Mouse (Mus musculus) E14TG2a.4 (cell line): ENCODE results near the gene Tmem266.

Source experiments
- CTCF ChIP-seq: conservative IDR thresholded peaks from 2 replicates; pipeline ENCODE4 v1.5.1; 2014; ENCODE audit warnings: low read length
- NANOG ChIP-seq: IDR thresholded peaks from 2 replicates; pipeline ENCODE4 v1.6.1; 2014; ENCODE audit warnings: borderline replicate concordance, low read length, mixed read lengths

DNA sequence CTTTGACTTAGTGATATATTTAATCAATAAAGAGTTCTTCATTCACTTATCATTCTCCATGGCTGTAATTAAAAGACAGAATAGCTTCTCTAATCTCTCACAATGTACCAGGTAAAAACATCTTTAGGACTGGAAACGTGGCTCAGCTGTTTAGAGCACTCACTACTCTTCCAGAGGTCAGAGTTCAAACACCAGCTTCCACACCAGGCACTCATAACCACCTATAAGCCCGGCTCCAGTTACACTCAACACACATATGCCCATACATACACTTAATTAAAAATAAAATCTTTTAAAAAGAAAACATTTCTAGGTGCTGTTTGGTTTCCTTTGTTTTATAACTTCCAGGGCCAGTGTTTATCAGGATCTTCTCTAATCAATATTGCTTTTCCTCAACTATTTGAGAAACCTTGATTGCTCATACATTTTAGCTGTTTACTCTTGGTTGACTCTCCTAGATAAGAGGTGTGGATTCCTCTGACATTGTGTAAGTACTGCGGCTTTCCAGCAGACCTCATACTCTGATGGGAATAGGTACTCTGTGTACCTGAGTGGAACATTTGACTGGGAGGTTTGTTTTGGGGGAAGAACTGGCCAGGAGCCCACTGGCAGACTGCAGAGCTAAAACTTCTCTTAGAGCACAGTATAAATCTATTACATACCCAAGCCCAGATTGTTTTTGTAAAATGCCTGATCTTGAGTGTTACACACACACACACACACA is 37.1 kb upstream of the Tmem266 start:
- TF ChIP-seq CTCF (no peak), NANOG (no peak)
